Mouse (Mus musculus) MEL (cell line): Measurements from ENCODE around the gene Als2cl. TPM values are rescaled to one million over a fixed set of nuclear protein-coding genes. Genes with fewer than 3 reads are reported as not detected.

Experiments used
- DNase-seq: peaks from one replicate; pipeline ENCODE4 v3.0.0; 2011; ENCODE audit warnings: low read depth, low spot score
- H3K27ac ChIP-seq: 2 replicates; pipeline ENCODE4 v1.5.1; 2012; ENCODE audit warnings: low read depth, mild to moderate bottlenecking, control low read depth, low read length, moderate library complexity; ENCODE audit not compliant: control insufficient read depth
- H3K27me3 ChIP-seq, 2 experiments: fragments of 150-350 bp in 1 of 2; sonication (generic) in 1 of 2; 2 replicates each; pipeline ENCODE4 v1.6.1; 2012; ENCODE audit warnings: low read length in 2 of 2, mild to moderate bottlenecking in 2 of 2, improper control_type of control experiment in 1 of 2, moderate library complexity in 1 of 2; ENCODE audit not compliant: insufficient read depth in 2 of 2, control insufficient read depth in 1 of 2
- H3K36me3 ChIP-seq, 2 experiments: 2 replicates each; pipeline ENCODE4 v1.6.1; 2012 to 2014; ENCODE audit warnings: low read length in 2 of 2, improper control_type of control experiment in 1 of 2, inconsistent platforms in 1 of 2, mild to moderate bottlenecking in 1 of 2; ENCODE audit not compliant: insufficient read depth in 2 of 2, control insufficient read depth in 1 of 2
- H3K4me1 ChIP-seq, 2 experiments: fragments of 150-350 bp in 1 of 2; sonication (generic) in 1 of 2; 2 replicates each; pipeline ENCODE4 v1.6.1; 2012; ENCODE audit warnings: low read length in 2 of 2, improper control_type of control experiment in 1 of 2, mild to moderate bottlenecking in 1 of 2; ENCODE audit not compliant: insufficient read depth in 2 of 2, control insufficient read depth in 1 of 2
- H3K4me3 ChIP-seq, 2 experiments: fragments of 150-350 bp in 1 of 2; sonication (generic) in 1 of 2; 2 replicates each; pipeline ENCODE4 v1.5.1; 2012; ENCODE audit warnings: low read depth in 2 of 2, low read length in 2 of 2, mild to moderate bottlenecking in 2 of 2, moderate library complexity in 2 of 2, control low read depth in 1 of 2, improper control_type of control experiment in 1 of 2; ENCODE audit not compliant: control insufficient read depth in 1 of 2, insufficient read depth in 1 of 2
- H3K79me2 ChIP-seq: 2 replicates; pipeline ENCODE4 v1.6.1; 2012; ENCODE audit warnings: mild to moderate bottlenecking, low read length, moderate library complexity; ENCODE audit not compliant: control insufficient read depth, poor library complexity, insufficient read depth
- H3K9ac ChIP-seq: 2 replicates; pipeline ENCODE4 v1.6.1; 2012; ENCODE audit warnings: low read depth, mild to moderate bottlenecking, control low read depth, low read length, moderate library complexity; ENCODE audit not compliant: control insufficient read depth, poor library complexity, severe bottlenecking
- H3K9me3 ChIP-seq: fragments of 150-350 bp; sonication (generic); replicated peaks from 2 replicates; pipeline ENCODE4 v1.6.1; 2012; ENCODE audit warnings: mild to moderate bottlenecking, low read length, improper control_type of control experiment, moderate library complexity; ENCODE audit not compliant: insufficient read depth
- CHD1 ChIP-seq: IDR thresholded peaks from 2 replicates; pipeline ENCODE4 v1.6.1; 2012; ENCODE audit warnings: low read depth, mild to moderate bottlenecking, inconsistent platforms, low read length, improper control_type of control experiment
- CHD2 ChIP-seq: IDR thresholded peaks from 2 replicates; pipeline ENCODE4 v1.6.1; 2011; ENCODE audit warnings: low read length, improper control_type of control experiment
- E2F4 ChIP-seq: IDR thresholded peaks from 2 replicates; pipeline ENCODE4 v1.6.1; 2011; ENCODE audit warnings: low read depth, low read length, improper control_type of control experiment, borderline replicate concordance
- EP300 ChIP-seq, 2 experiments: IDR thresholded peaks; 2 replicates each; pipeline ENCODE4 v1.6.1; 2011; ENCODE audit warnings: improper control_type of control experiment in 2 of 2, low read length in 2 of 2, low read depth in 1 of 2, mild to moderate bottlenecking in 1 of 2
- GATA1 ChIP-seq: IDR thresholded peaks from 2 replicates; pipeline ENCODE4 v1.6.1; 2011; ENCODE audit warnings: low read depth, low read length, improper control_type of control experiment
- KAT2A ChIP-seq: conservative IDR thresholded peaks from 2 replicates; pipeline ENCODE4 v1.6.1; 2012; ENCODE audit warnings: low read depth, low read length, improper control_type of control experiment, inconsistent platforms
- MAZ ChIP-seq: IDR thresholded peaks from 2 replicates; pipeline ENCODE4 v1.6.1; 2012; ENCODE audit warnings: low read depth, mild to moderate bottlenecking, inconsistent platforms, low read length, improper control_type of control experiment
- MYB ChIP-seq: IDR thresholded peaks from 2 replicates; pipeline ENCODE4 v1.6.1; 2011; ENCODE audit warnings: mild to moderate bottlenecking, low read depth, low read length, improper control_type of control experiment
- NELFE ChIP-seq: IDR thresholded peaks from 2 replicates; pipeline ENCODE4 v1.6.1; 2011; ENCODE audit warnings: low read depth, low read length, improper control_type of control experiment
- NRF1 ChIP-seq: IDR thresholded peaks from 2 replicates; pipeline ENCODE4 v1.6.1; 2014; ENCODE audit warnings: low read depth, mild to moderate bottlenecking, inconsistent platforms, low read length, improper control_type of control experiment, moderate library complexity; ENCODE audit not compliant: poor library complexity, insufficient read depth, severe bottlenecking
- POLR2AphosphoS2 ChIP-seq: IDR thresholded peaks from 2 replicates; pipeline ENCODE4 v1.6.1; 2011; ENCODE audit warnings: low read length, improper control_type of control experiment
- POLR2AphosphoS5 ChIP-seq: IDR thresholded peaks from 2 replicates; pipeline ENCODE4 v1.6.1; 2012; ENCODE audit warnings: low read depth, borderline replicate concordance, mild to moderate bottlenecking, inconsistent platforms, low read length, moderate library complexity, mixed read lengths
- RAD21 ChIP-seq: IDR thresholded peaks from 2 replicates; pipeline ENCODE4 v1.6.1; 2011; ENCODE audit warnings: mild to moderate bottlenecking, low read depth, low read length, improper control_type of control experiment
- RCOR1 ChIP-seq: IDR thresholded peaks from 2 replicates; pipeline ENCODE4 v1.6.1; 2012; ENCODE audit warnings: low read depth, mild to moderate bottlenecking, inconsistent platforms, low read length, improper control_type of control experiment
- SMC3 ChIP-seq: IDR thresholded peaks from 2 replicates; pipeline ENCODE4 v1.6.1; 2011; ENCODE audit warnings: low read depth, low read length, improper control_type of control experiment
- TAL1 ChIP-seq: IDR thresholded peaks from 2 replicates; pipeline ENCODE4 v1.6.1; 2012; ENCODE audit warnings: mild to moderate bottlenecking, inconsistent platforms, low read length, moderate library complexity, mixed read lengths
- TCF12 ChIP-seq: IDR thresholded peaks from 2 replicates; pipeline ENCODE4 v1.6.1; 2014; ENCODE audit warnings: low read depth, mild to moderate bottlenecking, inconsistent platforms, low read length, improper control_type of control experiment, moderate library complexity
- USF1 ChIP-seq: IDR thresholded peaks from 2 replicates; pipeline ENCODE4 v1.6.1; 2014; ENCODE audit warnings: low read depth, mild to moderate bottlenecking, inconsistent platforms, low read length, improper control_type of control experiment, moderate library complexity
- USF2 ChIP-seq, 2 experiments: IDR thresholded peaks; 2 replicates each; pipeline ENCODE4 v1.6.1; 2011 to 2012; ENCODE audit warnings: improper control_type of control experiment in 2 of 2, low read length in 2 of 2, borderline replicate concordance in 1 of 2, inconsistent platforms in 1 of 2, low read depth in 1 of 2, mild to moderate bottlenecking in 1 of 2; ENCODE audit not compliant: insufficient read depth in 1 of 2
- ZC3H11A ChIP-seq: IDR thresholded peaks from 2 replicates; pipeline ENCODE4 v1.6.1; 2012; ENCODE audit warnings: low read depth, mild to moderate bottlenecking, inconsistent platforms, low read length, improper control_type of control experiment
- ZKSCAN1 ChIP-seq: IDR thresholded peaks from 2 replicates; pipeline ENCODE4 v1.6.1; 2012; ENCODE audit warnings: low read depth, mild to moderate bottlenecking, inconsistent platforms, low read length, improper control_type of control experiment, moderate library complexity
- ZMIZ1 ChIP-seq: IDR thresholded peaks from 2 replicates; pipeline ENCODE4 v1.6.1; 2012; ENCODE audit warnings: low read depth, mild to moderate bottlenecking, inconsistent platforms, low read length, improper control_type of control experiment, moderate library complexity
- polyA plus RNA-seq, 2 experiments: library from polyadenylated mRNA; stranded (reverse) in 1 of 2; unstranded in 1 of 2; fragments of >175 nt in 1 of 2; fragments of >200 nt in 1 of 2; gene quantifications; 2 replicates each; pipeline versions ENCODE4 v1.2.1 to v1.2.4; 2012; ENCODE audit warnings: low replicate concordance in 2 of 2, low read depth in 1 of 2; ENCODE audit not compliant: insufficient read length in 2 of 2, insufficient read depth in 1 of 2, missing spikeins in 1 of 2
- total RNA-seq: library from RNA; depleted of rRNA; stranded (reverse); fragments of 300-350 nt; gene quantifications from 2 replicates; pipeline ENCODE4 v1.2.3, GENCODE M21; 2012

Gene Als2cl
- total and polyA plus RNA-seq, 3 experiments: 0.21 TPM; not detected in 2

GRCm38 (mm10) chr9:110947900-110948299, 68.2 kb downstream of the Als2cl start:
- peaks cover 0 to 7% of the 10 kb centered on the region in 2 experiments; a peak in 2 of 4 replicates for H3K4me1 ChIP-seq
- H3K4me3 ChIP-seq: no peak overlapping the region
- H3K9me3 ChIP-seq: no peaks in the 10 kb centered on the region
- TF ChIP-seq TAL1: no peak
- TF ChIP-seq CHD1: no peak
- no peak for TF ChIP-seq E2F4
- TF ChIP-seq KAT2A: no peak
- TF ChIP-seq POLR2AphosphoS2: no peak
- no peak for TF ChIP-seq CHD2
- TF ChIP-seq, all 39 proteins: peak for 0
- H3K36me3 ChIP-seq: peaks cover 0 to 2% of the 10 kb centered on the region in 2 experiments; a peak in 1 of 4 replicates
- no peak overlapping the region for H3K27ac ChIP-seq
- no peak for DNase-seq
- H3K79me2 ChIP-seq: no peaks in the 10 kb centered on the region
- no peak overlapping the region for H3K9ac ChIP-seq
- H3K27me3 ChIP-seq: no peaks in the 10 kb centered on the region

- no peak overlapping the region for H3K9ac ChIP-seq
Observed at GRCm38 (mm10) chr9:110948813-110949310, 69.2 kb downstream of the Als2cl start.

GRCm38 (mm10) chr9:110950109-110950508, 70.4 kb downstream of the Als2cl start:
- Histone ChIP-seq H3K36me3 (peaks cover 0 to 2% of the 10 kb centered on the region in 2 experiments; a peak in 1 of 4 replicates), H3K9me3 (no peaks in the 10 kb centered on the region), H3K79me2 (no peaks in the 10 kb centered on the region), H3K9ac (no peak overlapping the region), H3K27me3 (no peaks in the 10 kb centered on the region), H3K4me1 (peaks cover 0 to 7% of the 10 kb centered on the region in 2 experiments; a peak in 2 of 4 replicates), H3K27ac (no peak overlapping the region), H3K4me3 (no peak overlapping the region)
- TF ChIP-seq NRF1 (no peak), RCOR1 (no peak), CHD1 (no peak), USF2 (IDR thresholded peaks at IDR 0.05; ENCODE audit: borderline replicate concordance in 1 of 2, insufficient read depth in 1 of 2, low read depth in 1 of 2, low read length in 2 of 2) (no peak), ZMIZ1 (no peak), ZC3H11A (no peak), TCF12 (no peak), SMC3 (no peak), EP300 (IDR thresholded peaks at IDR 0.05; ENCODE audit: low read depth in 1 of 2, low read length in 2 of 2) (no peak), MYB (no peak), RAD21 (no peak), USF1 (no peak), GATA1 (no peak), ZKSCAN1 (no peak)
- DNase-seq: no peak

More at GRCm38 (mm10) chr9:110948813-110949310, 69.2 kb downstream of the Als2cl start:
- peaks cover 0 to 7% of the 10 kb centered on the region in 2 experiments; a peak in 2 of 4 replicates for H3K4me1 ChIP-seq
- H3K27ac ChIP-seq: no peak overlapping the region
- H3K79me2 ChIP-seq: no peaks in the 10 kb centered on the region
- TF ChIP-seq POLR2AphosphoS5: no peak
- no peak for TF ChIP-seq TCF12
- no peak for TF ChIP-seq ZMIZ1
- TF ChIP-seq EP300 (IDR thresholded peaks at IDR 0.05; ENCODE audit: low read depth in 1 of 2, low read length in 2 of 2): no peak
- TF ChIP-seq MAZ: no peak
- TF ChIP-seq NELFE: no peak
- no peak for DNase-seq
- no peaks in the 10 kb centered on the region for H3K9me3 ChIP-seq
- no peaks in the 10 kb centered on the region for H3K27me3 ChIP-seq
- no peak overlapping the region for H3K4me3 ChIP-seq
- H3K36me3 ChIP-seq: peaks cover 0 to 2% of the 10 kb centered on the region in 2 experiments; a peak in 1 of 4 replicates
